Mouse (Mus musculus): Measurements from ENCODE around the gene Cope.
A peak's percentile ranks its signal among the peaks of the same experiment; 100 is the strongest.

Cope gene

DNA sequence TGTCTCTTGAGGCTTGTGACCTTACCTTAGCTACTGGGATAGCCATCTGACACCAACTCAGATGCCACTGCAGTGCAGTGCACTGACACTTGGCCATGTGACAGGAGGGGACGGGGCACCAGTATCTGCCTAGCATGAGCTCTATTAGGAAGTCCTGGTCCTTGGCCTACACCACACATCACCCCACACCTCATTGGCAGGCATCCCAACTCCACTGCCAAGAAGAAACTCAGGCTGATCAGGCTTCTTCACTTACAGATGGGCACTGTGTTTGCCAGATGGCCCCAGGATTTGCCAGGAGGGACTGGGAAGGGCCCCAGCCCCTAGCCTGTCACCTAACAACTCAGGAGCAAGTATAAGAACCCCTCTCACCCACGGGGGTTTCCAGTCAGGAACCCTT, 11.1 kb downstream of the Cope start:
- DNase-seq, result no peak

DNA sequence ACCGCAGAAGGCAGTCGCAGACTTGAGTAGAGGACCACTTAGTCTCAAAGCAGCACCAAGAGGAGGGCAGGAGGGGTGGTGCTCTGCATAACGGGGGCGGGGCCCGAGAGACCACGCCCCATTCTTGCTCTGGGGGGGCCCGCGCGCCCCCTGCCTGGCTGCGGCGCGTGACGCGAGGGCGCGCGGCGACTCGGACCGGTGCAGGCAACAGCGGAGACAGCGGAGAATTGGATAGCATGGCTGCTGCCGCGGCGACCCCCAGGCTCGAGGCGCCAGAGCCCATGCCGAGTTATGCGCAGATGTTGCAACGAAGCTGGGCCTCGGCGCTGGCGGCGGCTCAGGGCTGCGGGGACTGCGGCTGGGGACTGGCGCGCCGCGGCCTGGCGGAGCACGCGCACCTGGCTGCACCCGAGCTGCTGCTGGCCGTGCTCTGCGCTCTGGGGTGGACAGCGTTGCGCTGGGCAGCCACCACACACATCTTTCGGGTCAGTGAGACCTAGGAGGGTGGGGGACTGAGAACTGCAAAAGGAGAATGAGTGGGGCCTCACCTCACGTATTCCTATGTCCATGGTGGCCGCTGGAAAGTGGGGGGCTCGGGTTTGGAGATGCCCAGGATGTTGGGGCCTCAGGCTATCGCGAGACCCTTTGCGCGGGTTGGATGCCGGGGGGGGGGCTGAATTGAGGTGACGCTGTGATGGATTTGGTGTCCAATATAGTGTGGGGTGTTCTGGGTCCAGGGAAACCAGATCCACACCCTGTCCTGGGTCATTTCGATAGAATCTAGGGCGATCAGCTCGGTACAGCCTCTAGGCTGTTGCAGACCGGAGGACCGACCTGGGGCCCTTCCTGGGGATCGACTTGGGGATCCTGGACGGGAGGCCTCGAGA, 13.5 kb downstream of the Cope start, which contains the start of gene Cers1:
Cers1 (plus strand) TSS at position 152 of the 887 bp plus-strand sequence.
- DNase-seq, result peak; percentile 95

DNA sequence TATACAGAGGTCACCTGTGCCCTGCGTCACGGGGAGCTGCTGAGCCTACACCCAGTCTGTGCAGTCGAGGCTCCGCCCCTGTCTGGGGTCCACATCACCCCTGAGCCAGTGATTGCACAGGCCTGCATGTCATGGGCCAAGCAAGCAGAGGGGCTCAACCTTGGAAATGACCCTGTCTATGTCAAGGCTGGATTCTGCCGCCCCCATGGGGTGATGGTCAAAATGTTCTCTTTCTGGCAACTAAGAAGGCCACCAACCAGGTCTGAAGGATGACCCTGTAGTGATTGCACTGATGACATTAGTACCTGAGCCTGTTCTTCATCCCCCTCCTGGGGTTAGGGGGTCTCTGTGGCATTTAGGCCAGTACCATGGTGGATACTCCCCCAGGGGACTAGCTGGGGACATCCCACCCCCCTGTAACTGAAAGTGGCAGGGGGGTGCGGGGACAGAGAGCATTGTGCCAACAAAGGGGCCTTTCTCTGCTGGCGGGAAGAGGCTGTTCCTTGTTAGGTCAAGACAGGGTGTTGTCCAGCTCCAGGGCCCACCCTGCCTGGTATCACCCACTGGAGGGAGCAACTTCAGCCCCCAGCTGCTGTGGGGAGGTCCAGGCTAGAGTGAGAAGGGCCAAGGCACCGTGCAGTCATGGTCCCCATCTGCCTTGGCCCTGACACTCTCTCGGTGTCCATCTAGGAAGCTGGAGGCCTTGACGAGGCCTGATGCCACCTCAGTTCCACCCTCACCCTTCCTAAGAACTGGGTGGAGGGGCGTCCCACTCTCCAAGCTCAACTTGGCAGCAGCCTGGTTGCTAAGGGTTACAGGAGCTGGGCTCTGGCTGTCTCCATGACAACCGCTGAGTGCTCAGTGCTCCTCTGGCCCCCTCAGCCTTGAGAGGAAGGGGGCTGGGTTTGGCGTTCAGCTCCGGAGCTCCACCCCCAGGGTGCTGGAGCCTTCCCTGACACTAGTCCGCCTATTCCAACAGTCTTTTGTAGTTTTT, 14.5 kb downstream of the Cope start:
- DNase-seq, result no peak

DNA sequence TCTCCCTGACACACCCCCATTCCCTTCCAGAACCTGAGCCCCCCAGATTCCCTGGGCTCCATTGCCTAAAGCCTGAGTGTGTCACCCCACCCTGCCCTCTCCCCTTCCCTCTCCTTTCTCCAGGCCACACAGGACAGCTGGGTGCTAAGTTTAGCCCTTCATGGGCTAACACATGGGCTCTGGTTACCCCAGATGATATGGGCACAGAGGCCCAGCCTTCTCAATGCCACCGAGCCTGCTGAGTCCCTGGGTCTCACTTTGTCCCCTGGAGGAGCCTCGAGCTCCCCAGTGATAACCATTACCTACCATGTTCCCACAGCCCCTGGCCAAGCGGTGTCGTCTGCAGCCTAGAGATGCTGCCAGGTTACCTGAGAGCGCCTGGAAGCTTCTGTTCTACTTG, 15.6 kb downstream of the Cope start:
- DNase-seq, result no peak

DNA sequence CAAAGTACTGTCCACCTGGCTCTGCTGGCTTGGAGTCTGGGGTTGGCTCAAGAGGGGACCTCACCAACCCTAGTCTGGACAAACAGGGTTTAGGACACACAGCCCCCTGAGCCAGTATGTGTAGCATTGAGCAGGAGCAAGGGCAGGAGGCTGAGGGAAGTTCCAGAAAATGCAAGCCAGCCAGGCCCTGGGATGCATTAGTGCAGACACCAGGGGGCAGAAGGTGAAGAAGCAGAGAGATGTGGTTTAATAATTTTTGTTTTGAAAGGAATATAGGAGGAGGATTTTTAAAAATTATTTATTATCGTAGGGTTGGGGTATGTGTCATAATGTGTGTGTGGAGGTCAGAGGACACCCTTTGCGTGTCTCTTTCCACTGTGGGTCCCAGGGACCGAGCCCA, 21.4 kb downstream of the Cope start:
- no peak for DNase-seq

DNA sequence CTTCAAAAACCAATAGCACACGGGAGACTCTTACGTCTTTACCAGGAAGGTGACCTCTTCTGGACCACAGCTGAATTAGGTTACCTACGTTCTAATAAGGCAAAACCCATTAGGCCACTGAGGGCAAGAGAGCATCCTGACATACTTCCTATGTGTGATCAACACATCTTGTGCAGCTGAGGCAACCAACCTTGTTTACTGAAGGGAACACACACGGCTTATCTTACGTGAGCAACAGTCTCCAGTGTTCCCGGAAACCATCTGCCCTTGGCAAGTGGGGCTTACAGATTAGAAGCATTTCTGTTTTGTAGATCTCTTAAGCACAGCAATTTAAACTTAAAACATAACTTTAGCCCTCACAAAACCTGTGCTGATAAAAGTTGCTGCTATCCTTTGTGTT, 25.2 kb downstream of the Cope start:
- DNase-seq, result no peak

DNA sequence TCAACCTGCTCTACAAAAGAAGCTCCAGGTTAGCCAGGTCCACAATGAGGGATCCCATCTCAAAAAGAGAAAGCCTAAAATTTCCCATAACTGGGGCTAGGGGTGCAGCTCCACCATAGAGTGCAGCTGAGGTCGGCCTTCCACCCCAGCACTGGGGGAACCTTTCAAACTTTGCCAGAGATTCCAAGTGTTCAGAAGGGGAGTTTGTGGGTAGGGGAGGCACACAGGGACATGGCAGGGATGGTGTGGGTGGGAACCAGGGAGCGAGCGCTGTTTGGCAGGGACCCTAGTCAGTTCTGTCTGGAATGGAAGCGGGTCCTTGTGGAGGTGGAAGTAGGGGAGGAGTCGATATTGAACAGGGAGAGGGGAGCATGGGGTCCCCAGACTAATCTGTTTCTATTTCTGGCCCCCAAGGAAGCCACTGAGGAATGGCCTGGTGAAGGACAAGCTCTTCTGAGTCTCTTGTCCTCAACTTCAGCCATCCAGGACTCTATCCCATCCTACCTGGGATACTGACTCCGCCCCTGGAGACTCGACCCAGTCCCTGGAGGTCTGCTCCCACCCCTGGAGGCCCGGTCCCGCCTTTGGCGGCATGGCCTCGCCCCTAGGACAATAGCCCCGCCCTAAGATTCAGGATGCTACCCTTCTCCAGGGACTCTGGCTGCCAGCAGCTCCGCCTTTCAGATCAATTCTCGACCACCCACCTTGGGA, 27.0 kb downstream of the Cope start, which contains the start of gene Gdf1:
Gdf1 (plus strand) TSS at position 694 of the 711 bp plus-strand sequence.
- peak; percentile 94 for DNase-seq

DNA sequence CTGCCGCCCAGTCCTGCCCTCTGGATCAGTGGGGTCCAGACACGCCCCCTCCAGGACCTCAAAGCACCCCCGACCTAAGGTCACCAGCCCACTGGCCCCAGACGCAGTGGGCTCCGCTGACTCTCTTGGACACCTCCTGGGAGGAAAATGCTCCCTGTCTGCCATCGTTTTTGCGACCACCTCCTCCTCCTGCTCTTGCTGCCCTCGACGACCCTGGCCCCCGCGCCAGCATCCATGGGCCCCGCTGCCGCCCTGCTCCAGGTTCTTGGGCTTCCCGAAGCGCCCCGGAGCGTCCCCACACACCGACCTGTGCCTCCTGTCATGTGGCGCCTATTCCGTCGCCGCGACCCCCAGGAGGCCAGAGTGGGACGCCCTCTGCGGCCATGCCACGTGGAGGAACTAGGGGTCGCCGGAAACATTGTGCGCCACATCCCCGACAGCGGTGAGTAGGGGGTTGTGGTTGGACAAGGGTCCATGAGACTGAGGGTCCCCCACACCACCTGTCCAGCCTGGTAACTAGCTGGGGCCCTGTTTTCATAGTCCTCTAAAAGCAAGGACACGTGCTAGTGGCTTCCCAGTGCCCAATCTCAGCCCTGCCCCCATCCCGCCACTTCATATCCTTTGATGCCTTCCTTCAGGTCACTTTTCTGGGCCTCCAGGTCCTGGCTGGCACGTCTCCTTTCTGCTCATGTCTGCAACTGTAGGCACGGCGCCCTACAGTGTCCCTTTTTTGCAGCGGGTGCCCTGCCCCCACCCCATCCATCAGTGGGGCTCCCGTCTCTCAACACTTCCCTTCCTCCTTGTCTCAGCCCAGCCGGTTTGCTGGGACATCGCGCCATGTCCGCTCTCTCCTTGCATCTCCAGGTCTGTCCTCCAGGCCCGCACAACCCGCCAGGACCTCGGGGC, 27.8 kb downstream of the Cope start:
- DNase-seq, result peak; percentile 88

DNA sequence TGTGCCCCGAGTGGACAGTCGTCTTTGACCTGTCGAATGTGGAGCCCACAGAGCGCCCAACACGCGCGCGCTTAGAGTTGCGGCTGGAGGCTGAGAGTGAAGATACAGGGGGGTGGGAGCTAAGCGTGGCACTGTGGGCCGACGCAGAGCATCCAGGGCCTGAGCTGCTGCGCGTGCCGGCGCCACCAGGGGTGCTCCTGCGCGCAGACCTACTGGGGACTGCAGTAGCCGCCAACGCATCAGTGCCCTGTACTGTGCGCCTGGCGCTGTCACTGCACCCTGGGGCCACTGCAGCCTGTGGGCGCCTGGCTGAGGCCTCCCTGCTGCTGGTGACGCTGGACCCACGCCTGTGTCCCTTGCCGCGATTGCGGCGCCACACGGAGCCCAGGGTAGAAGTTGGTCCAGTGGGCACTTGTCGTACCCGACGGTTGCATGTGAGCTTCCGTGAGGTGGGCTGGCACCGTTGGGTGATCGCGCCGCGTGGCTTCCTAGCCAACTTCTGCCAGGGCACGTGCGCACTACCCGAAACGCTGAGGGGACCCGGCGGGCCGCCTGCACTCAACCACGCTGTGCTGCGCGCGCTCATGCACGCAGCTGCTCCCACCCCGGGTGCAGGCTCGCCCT, 28.5 kb downstream of the Cope start:
- DNase-seq, result peak; percentile 93

DNA sequence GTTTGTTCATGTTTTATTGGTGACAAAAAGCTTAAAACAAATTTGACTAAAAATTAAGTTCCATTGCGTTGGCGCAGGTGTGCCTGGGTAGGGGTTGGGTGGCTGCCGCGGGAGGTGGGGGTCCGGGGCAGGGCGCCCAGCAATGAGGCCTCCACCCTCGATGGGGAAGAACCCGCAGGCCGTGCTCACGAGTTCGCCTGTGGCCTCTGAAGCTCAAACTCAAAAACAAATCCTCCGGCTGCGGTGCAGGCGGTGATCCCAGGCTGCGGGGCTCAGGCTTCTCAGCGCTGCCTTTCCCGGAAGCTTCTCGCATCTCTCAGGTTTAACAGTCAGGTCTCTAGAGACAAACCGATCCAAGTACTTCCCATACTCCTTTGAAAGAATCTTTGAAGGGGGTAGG, 29.2 kb downstream of the Cope start:
- DNase-seq, result peak; percentile 89

DNA sequence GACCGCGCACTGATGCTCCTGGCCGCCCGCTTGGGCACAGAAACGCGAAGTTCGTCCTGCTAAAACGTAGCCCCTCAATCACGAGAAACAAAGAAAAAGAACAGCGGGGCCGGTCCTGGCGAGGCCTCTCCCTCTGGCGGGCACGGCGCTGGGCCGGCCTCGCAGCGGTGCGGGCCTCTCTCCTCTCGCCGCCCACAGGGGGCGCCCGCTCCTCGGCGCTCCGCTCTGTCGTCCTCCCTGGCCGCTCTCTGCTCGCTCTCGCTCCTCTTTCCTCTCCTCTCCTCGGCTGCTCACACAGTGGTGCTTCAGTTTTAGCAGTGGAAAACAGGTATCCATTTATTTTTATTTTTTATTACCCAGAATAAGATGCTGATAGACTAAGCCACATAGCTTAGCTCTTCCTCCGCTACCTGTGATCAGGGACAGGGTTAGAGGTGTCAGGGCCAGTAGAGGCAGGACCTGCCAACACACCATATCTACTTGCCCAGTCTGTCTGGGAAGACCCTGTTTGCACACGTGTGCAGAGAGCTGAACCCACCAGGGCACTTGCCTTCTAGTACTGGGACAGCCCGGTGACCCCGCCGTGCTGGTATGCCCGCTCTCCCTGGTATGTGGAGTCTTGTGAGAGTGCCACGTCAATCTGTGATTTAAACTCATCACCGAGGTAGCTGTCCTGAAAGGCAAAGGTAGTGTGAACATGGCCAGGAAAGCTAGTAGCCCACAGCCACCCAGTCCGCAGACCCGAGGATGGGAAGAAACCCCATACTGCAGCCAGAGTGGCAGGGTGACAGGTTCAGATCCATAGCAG, 30.0 kb downstream of the Cope start:
- peak; percentile 95 for DNase-seq

DNA sequence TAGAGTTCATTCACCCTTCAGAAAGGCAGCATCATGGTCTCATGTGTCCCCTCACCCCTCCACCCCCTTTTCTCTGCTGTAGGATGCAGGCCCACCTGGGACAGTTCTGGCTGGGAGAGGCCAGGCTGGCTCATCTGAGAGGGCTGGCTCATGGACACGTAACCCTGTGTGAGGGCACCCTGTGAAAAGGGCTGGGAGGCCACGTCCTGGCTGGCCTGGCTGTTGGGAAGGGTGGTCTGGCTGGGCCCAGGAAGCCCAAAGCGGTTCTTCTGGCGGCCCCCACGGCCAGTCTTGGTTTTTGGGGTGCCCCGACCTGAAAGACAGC, 30.5 kb downstream of the Cope start:
- peak; percentile 92 for DNase-seq

DNA sequence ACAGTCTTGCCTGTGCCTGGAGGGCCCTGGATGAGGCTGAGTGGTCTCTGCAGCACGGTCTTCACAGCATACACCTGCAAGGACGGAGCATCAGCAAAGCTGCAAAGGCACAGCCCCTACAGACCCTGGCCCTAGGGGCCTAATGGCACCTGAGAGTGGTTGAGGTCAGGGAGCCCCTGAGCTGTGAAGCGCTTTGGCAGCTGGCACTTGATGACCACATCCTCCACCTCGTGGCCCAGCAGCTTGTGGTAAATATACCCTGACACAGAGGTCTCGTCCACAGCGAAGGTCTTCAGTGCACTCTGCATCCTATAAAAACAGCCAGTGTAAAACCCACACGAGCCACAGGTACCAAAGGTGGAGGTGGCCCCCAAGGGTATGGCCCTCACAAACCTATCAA, 36.6 kb downstream of the Cope start:
- DNase-seq, result no peak

DNA sequence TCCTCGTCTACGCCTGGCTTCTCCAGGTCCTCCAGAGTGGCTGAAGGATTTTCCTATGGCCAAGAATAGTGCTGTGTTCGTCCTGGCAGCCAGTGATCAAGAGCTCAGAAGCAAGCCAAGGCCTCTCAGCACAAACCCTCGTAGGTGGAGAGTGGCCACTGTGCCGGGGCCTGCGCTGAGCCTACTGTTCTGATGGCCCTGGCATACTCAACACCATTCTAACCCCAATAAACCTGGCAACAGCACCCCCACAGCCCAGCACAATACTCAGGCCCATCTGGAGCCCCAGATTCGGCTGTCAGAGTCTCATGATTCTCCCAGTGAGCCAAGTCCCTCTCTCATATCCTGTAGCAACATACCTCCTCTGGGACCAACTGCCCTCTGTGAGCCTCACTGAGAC, 38.3 kb downstream of the Cope start:
- DNase-seq, result no peak

DNA sequence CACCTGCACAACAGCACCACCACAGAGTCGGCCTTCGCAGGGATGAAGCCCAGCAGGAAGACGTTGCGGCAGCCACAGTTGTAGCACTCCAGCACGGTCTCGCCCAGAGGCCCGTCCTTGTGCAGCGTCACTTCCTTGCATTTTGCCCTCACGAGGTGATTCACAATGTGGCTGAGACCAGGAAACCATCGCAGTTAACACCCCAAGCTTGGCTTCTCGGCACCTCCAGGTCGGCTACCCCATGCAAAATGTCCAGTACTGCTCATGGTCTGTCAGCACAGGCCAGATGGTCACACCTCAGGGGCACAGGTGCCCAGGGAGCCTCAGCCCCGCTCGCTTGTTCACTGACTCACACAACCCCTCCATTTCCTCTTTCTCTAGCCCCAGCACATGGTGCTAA, 39.7 kb downstream of the Cope start:
- no peak for DNase-seq

DNA sequence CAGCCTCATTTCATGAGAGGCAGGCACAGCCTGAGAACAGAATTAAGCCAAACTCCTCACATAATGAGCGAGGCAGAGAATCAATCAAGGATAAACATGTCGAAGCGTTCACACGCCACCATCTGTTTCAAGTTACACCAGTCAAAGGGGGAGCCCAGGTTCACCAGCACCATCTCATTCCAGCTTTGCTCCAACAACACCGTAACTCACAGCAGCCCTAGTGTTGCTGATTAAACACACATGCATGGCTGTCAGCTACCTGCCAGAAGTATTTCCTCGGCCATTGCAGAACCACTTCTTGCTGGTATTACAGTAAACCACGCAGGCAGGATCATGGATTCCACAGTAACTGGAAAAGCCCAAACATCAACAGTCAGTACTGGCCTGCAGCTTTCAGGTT, 40.8 kb downstream of the Cope start:
- no peak for DNase-seq

DNA sequence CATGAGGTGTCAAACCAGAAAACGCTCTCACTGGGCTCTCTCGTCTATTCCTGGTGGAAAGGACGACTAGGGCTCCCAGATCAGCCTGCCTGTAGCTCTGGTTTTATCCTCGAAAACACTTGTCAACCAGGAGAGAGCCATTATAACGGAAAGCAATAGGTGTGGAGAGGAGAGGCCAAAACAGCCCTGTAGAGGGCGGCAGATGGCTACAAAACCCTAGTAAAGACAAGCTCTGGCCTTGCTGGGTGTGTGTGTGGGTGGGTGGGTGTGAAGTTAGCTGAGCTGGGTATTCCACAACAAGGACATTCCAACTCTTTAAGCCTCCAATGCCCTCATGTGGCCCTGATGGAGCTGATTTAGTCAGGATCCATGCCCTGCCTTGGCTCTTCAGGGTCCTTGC, 41.4 kb downstream of the Cope start:
- no peak for DNase-seq

DNA sequence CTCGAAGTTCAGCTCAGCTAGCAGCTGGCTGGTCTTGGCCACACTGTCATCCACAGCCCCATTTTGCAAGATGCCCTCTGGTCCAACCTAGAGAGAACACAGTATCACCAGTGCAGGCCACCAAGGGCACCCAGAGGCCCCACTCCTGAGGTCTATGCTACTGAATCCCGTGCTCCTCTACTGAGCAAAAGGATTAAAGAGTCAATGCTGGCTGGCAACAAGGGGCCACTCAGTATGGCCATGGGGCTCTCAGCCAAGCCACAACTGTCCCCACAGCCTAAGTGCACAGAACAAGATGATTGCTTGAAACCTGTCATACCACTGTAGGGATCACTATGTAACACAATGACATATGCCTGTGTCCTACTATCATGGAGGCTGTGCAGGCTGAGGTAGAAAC, 42.0 kb downstream of the Cope start:
- no peak for DNase-seq

DNA sequence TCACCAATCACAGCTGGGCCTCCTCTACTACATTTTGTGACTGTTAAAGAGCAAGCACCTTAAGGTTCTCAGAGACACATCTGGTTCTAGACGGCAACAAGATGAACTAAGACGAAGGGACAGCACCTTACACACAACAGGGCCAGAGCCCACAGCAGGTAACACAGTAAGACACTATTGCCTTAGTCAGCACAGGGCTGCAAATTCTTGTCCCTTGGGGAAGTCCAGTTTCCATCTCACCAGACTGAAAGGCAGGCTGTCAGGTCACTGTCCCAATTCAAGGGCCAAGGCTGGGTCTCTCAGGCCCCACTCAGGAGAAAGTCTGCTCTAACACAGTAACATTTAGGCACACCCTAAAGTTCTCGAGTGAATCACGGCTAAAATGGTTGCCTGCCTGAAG, 45.1 kb downstream of the Cope start:
- no peak for DNase-seq

DNA sequence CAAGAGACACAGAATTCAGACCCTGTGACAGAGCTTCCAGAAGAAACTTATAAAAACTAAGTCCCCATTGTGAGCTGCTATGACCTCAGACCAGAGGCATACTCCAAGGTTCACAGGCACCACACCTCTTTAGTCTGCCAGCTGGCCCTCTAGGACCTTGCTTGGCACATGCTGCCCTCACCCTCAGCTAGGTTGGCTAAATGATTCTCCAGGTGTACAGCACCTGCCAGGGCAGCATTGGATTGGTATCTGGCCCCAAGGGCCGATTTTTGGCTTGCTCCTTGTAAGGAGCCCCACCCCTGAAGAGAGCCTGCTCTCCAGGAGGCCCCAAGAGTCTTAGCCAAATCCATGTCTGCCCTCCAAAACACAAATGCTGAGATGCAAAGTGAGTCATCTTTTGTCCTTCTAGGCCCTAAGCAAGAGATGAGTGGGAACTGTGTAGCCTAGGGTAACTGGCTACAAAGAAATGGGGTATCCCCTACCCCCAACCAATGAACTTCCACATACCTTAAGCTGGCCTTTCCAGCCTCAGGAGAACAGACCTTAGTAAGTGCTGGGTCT, 45.6 kb downstream of the Cope start:
- DNase-seq, result no peak

Data from heart, adult 11 months (tissue).